ENCODE assay signal across 8 mouse cellular contexts in the genomic region with DNA sequence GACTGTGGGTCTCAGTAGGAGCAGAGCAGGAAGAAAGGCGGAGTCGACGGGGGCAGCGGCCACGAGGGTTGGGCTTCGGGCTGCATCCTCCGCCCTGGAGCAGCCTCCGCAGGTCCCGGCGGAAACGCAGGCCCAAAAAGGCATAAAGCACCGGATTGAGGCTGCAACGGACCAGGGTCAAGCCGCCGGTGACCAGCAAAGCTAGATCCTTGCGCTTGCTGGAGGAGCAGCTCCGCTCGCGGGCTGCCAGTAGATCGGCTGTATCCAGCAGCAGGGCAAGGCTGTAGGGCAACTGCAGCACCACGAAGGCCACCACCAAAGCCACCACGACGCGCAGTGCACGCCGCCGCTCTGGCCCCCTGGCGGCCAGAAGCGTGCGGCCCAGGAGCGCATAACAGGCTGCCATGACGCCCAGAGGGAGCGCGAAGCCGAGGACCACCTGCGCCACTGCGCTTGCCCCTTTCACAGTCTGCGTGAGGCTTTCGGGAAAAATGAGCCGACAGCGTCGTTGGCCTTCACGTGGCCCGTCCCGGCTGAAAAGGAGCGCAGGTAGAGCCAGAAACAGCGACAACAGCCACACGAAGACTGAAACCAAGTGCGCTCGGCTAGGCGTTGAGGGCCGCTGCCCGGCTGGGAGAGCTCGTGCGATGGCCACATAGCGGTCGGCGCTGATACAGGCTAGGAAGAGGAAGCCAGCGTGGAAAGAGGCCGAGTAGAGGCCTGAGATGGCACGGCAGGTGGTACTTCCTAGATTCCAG. TPM values are rescaled to one million over a fixed set of nuclear protein-coding genes. Genes with fewer than 3 reads are reported as not detected.
DNase-seq lines count a peak whose midpoint lies in the region; ATAC-seq and TF ChIP-seq lines count a peak whose summit lies in the region.

No protein-coding gene starts in this region.

- H3K4me3 ChIP-seq in embryonic fibroblast, embryonic 13.5 days (ENCODE audit: insufficient read depth, low read length): peak overlapping the region; percentile 3
- peak overlapping the region; percentile 32 to 48 for H3K4me3 ChIP-seq in heart, embryonic 14.5 days (ENCODE audit: control insufficient read depth in 1 of 2, insufficient read depth in 1 of 2, low read depth in 1 of 2, low read length in 2 of 2)
- H3K4me3 ChIP-seq in kidney, embryonic 15.5 days (replicated peaks): peak overlapping the region; percentile 41
- H3K4me3 ChIP-seq in neural tube, embryonic 12.5 days: peak overlapping the region; percentile 27

- H3K4me1 ChIP-seq in embryonic fibroblast, embryonic 13.5 days (ENCODE audit: control insufficient read depth, insufficient read depth, low read length): peaks cover 7% of the 10 kb centered on the region
- H3K4me1 ChIP-seq in heart, embryonic 14.5 days (ENCODE audit: control insufficient read depth in 2 of 2, insufficient read depth in 2 of 2, low read length in 2 of 2): peaks cover 33 to 62% of the 10 kb centered on the region in 2 experiments
- H3K4me1 ChIP-seq in kidney, embryonic 15.5 days: peaks cover 85% of the 10 kb centered on the region
- peaks cover 66% of the 10 kb centered on the region for H3K4me1 ChIP-seq in neural tube, embryonic 12.5 days

- peak; percentile 87 to 89 for DNase-seq in adrenal gland, postnatal 36 days
- DNase-seq in lung, adult 18-20 months: peak; percentile 79 to 82
- DNase-seq in thymus, postnatal 0 days (ENCODE audit: low spot score): peak; percentile 84

- no peaks in the 10 kb centered on the region for H3K9me3 ChIP-seq in heart, embryonic 14.5 days (ENCODE audit: control insufficient read depth, low read length)
- H3K9me3 ChIP-seq in kidney, embryonic 15.5 days (replicated peaks): no peaks in the 10 kb centered on the region
- no peaks in the 10 kb centered on the region for H3K9me3 ChIP-seq in neural tube, embryonic 12.5 days

- no peak; the same call in 1 of the 2 replicates for TF ChIP-seq POLR2A in embryonic fibroblast, embryonic 13.5 days (IDR thresholded peaks at IDR 0.05; ENCODE audit: low read depth, low read length)

- 3% methylated on average over 61 of the region's 61 CpGs for WGBS in heart, embryonic 14.5 days
- 1% methylated on average over 61 of the region's 61 CpGs for WGBS in kidney, embryonic 15.5 days
- 1% methylated on average over 61 of the region's 61 CpGs for WGBS in neural tube, embryonic 12.5 days

- peak; percentile 76 for TF ChIP-seq CTCF in embryonic fibroblast, embryonic 13.5 days (IDR thresholded peaks at IDR 0.05; ENCODE audit: borderline replicate concordance, insufficient read depth, low read length)

- peak overlapping the region; percentile 98 for H3K4me2 ChIP-seq in heart, embryonic 14.5 days (ENCODE audit: low read length)
- peak overlapping the region; percentile 94 for H3K4me2 ChIP-seq in kidney, embryonic 15.5 days
- H3K4me2 ChIP-seq in neural tube, embryonic 12.5 days (replicated peaks): peak overlapping the region; percentile 70

- ATAC-seq in CD4-positive, CD25-positive, alpha-beta regulatory T cell, adult 4 months: peak; percentile 86
- ATAC-seq in heart, embryonic 14.5 days (ENCODE audit: insufficient number of reproducible peaks, insufficient read depth, low FRiP score, low read depth): peak; percentile 38
- ATAC-seq in kidney, embryonic 15.5 days (replicated peaks; ENCODE audit: low FRiP score): peak; percentile 52
- ATAC-seq in neural tube, embryonic 12.5 days (ENCODE audit: low FRiP score, low read depth): peak; percentile 52

- peaks cover 22% of the 10 kb centered on the region for H3K27me3 ChIP-seq in heart, embryonic 14.5 days (ENCODE audit: control insufficient read depth, insufficient read depth, low read length)
- H3K27me3 ChIP-seq in kidney, embryonic 15.5 days: peaks cover 42% of the 10 kb centered on the region
- H3K27me3 ChIP-seq in neural tube, embryonic 12.5 days (replicated peaks): peaks cover 71% of the 10 kb centered on the region

- no peaks in the 10 kb centered on the region for H3K36me3 ChIP-seq in heart, embryonic 14.5 days (ENCODE audit: control insufficient read depth, insufficient read depth, low read length)
- no peaks in the 10 kb centered on the region for H3K36me3 ChIP-seq in kidney, embryonic 15.5 days
- H3K36me3 ChIP-seq in neural tube, embryonic 12.5 days: no peaks in the 10 kb centered on the region

- H3K9ac ChIP-seq in heart, embryonic 14.5 days (ENCODE audit: low read length): peak overlapping the region; percentile 69
- peak overlapping the region; percentile 44 for H3K9ac ChIP-seq in kidney, embryonic 15.5 days
- H3K9ac ChIP-seq in neural tube, embryonic 12.5 days: peak overlapping the region; percentile 48

- H3K27ac ChIP-seq in embryonic fibroblast, embryonic 13.5 days (ENCODE audit: insufficient read depth, low read length): peak overlapping the region; percentile 52
- peak overlapping the region; percentile 37 to 75 for H3K27ac ChIP-seq in heart, embryonic 14.5 days (replicated peaks in 1 of 2; ENCODE audit: control insufficient read depth in 1 of 2, insufficient read depth in 1 of 2, low read depth in 2 of 2, low read length in 2 of 2)
- peak overlapping the region; percentile 94 for H3K27ac ChIP-seq in kidney, embryonic 15.5 days
- no peak overlapping the region for H3K27ac ChIP-seq in neural tube, embryonic 12.5 days

RNA-seq across cellular contexts. Expression of a gene that starts 1.4 kb away (rescaled TPM):
- polyA plus RNA-seq in CD4-positive, CD25-positive, alpha-beta regulatory T cell, adult 4 months (2017; shearing (Covaris generic)): 1 to 10 TPM in 1 of 2 experiments, under 1 TPM in 1; 0.36 to 2.0 TPM
- total RNA-seq in adrenal gland, postnatal 36 days (2021): under 1 TPM in 1 of 2 experiments, not detected in 1; 0.43 TPM
- polyA plus RNA-seq in embryonic fibroblast, embryonic 13.5 days (2011; ENCODE audit: insufficient read length, low read depth, missing spikeins): not detected in 2 replicates
- 0.30 TPM in 1 of 2 replicates, not detected in the other for polyA plus RNA-seq in heart, embryonic 14.5 days (2014; fragmentation: Nextera tagmentation; extraction: Ambion mirVana)
- 0.78 and 0.82 TPM in 2 replicates for polyA plus RNA-seq in kidney, embryonic 15.5 days (2015; fragmentation: Nextera tagmentation; extraction: Ambion mirVana)
- polyA plus RNA-seq in neural tube, embryonic 12.5 days (2016; fragmentation: Nextera tagmentation; extraction: Ambion mirVana): 0.29 and 0.37 TPM in 2 replicates
- polyA plus RNA-seq in thymus, postnatal 0 days (2015; fragmentation: Nextera tagmentation; extraction: Ambion mirVana): 1.7 and 1.8 TPM in 2 replicates

RNA-seq across cellular contexts. Expression of a gene that starts 2.7 kb away (rescaled TPM):
- not detected for polyA plus RNA-seq in CD4-positive, CD25-positive, alpha-beta regulatory T cell, adult 4 months (2017; shearing (Covaris generic))
- 10 to 100 TPM; 21.5 to 30.0 TPM for total RNA-seq in adrenal gland, postnatal 36 days (2021)
- 7.1 and 11.5 TPM in 2 replicates for polyA plus RNA-seq in embryonic fibroblast, embryonic 13.5 days (2011; ENCODE audit: insufficient read length, low read depth, missing spikeins)
- polyA plus RNA-seq in heart, embryonic 14.5 days (2014; fragmentation: Nextera tagmentation; extraction: Ambion mirVana): 11.3 and 12.8 TPM in 2 replicates
- 17.0 and 18.6 TPM in 2 replicates for polyA plus RNA-seq in kidney, embryonic 15.5 days (2015; fragmentation: Nextera tagmentation; extraction: Ambion mirVana)
- polyA plus RNA-seq in neural tube, embryonic 12.5 days (2016; fragmentation: Nextera tagmentation; extraction: Ambion mirVana): 16.1 and 17.1 TPM in 2 replicates
- 2.4 and 2.8 TPM in 2 replicates for polyA plus RNA-seq in thymus, postnatal 0 days (2015; fragmentation: Nextera tagmentation; extraction: Ambion mirVana)

RNA-seq across cellular contexts. Expression of a gene that starts 3.5 kb away (rescaled TPM):
- polyA plus RNA-seq in CD4-positive, CD25-positive, alpha-beta regulatory T cell, adult 4 months (2017; shearing (Covaris generic)): under 1 TPM in 1 of 2 experiments, not detected in 1; 0.17 TPM
- 1 to 10 TPM; 4.6 to 4.9 TPM for total RNA-seq in adrenal gland, postnatal 36 days (2021)
- 3.0 TPM in 2 replicates for polyA plus RNA-seq in embryonic fibroblast, embryonic 13.5 days (2011; ENCODE audit: insufficient read length, low read depth, missing spikeins)
- polyA plus RNA-seq in heart, embryonic 14.5 days (2014; fragmentation: Nextera tagmentation; extraction: Ambion mirVana): 0.69 and 1.1 TPM in 2 replicates
- polyA plus RNA-seq in kidney, embryonic 15.5 days (2015; fragmentation: Nextera tagmentation; extraction: Ambion mirVana): 1.9 and 2.0 TPM in 2 replicates
- 1.7 and 2.2 TPM in 2 replicates for polyA plus RNA-seq in neural tube, embryonic 12.5 days (2016; fragmentation: Nextera tagmentation; extraction: Ambion mirVana)
- 0.32 and 0.53 TPM in 2 replicates for polyA plus RNA-seq in thymus, postnatal 0 days (2015; fragmentation: Nextera tagmentation; extraction: Ambion mirVana)

RNA-seq across cellular contexts. Expression of a gene that starts 18.1 kb away (rescaled TPM):
- polyA plus RNA-seq in CD4-positive, CD25-positive, alpha-beta regulatory T cell, adult 4 months (2017; shearing (Covaris generic)): 1 to 10 TPM; 1.4 to 3.5 TPM
- 1 to 10 TPM; 5.9 to 7.0 TPM for total RNA-seq in adrenal gland, postnatal 36 days (2021)
- polyA plus RNA-seq in embryonic fibroblast, embryonic 13.5 days (2011; ENCODE audit: insufficient read length, low read depth, missing spikeins): 5.5 and 6.1 TPM in 2 replicates
- 4.1 and 4.4 TPM in 2 replicates for polyA plus RNA-seq in heart, embryonic 14.5 days (2014; fragmentation: Nextera tagmentation; extraction: Ambion mirVana)
- polyA plus RNA-seq in kidney, embryonic 15.5 days (2015; fragmentation: Nextera tagmentation; extraction: Ambion mirVana): 3.8 and 4.2 TPM in 2 replicates
- 13.4 and 15.1 TPM in 2 replicates for polyA plus RNA-seq in neural tube, embryonic 12.5 days (2016; fragmentation: Nextera tagmentation; extraction: Ambion mirVana)
- 1.5 and 1.6 TPM in 2 replicates for polyA plus RNA-seq in thymus, postnatal 0 days (2015; fragmentation: Nextera tagmentation; extraction: Ambion mirVana)

RNA-seq across cellular contexts. Expression of a gene that starts 52.5 kb away (rescaled TPM):
- 10 to 100 TPM; 57.3 to 85.6 TPM for polyA plus RNA-seq in CD4-positive, CD25-positive, alpha-beta regulatory T cell, adult 4 months (2017; shearing (Covaris generic))
- 10 to 100 TPM; 30.0 to 37.7 TPM for total RNA-seq in adrenal gland, postnatal 36 days (2021)
- polyA plus RNA-seq in embryonic fibroblast, embryonic 13.5 days (2011; ENCODE audit: insufficient read length, low read depth, missing spikeins): 13.9 and 14.4 TPM in 2 replicates
- polyA plus RNA-seq in heart, embryonic 14.5 days (2014; fragmentation: Nextera tagmentation; extraction: Ambion mirVana): 13.6 and 16.6 TPM in 2 replicates
- polyA plus RNA-seq in kidney, embryonic 15.5 days (2015; fragmentation: Nextera tagmentation; extraction: Ambion mirVana): 22.9 and 27.0 TPM in 2 replicates
- 14.1 and 14.3 TPM in 2 replicates for polyA plus RNA-seq in neural tube, embryonic 12.5 days (2016; fragmentation: Nextera tagmentation; extraction: Ambion mirVana)
- polyA plus RNA-seq in thymus, postnatal 0 days (2015; fragmentation: Nextera tagmentation; extraction: Ambion mirVana): 13.7 and 13.8 TPM in 2 replicates
